In the genomic region with DNA sequence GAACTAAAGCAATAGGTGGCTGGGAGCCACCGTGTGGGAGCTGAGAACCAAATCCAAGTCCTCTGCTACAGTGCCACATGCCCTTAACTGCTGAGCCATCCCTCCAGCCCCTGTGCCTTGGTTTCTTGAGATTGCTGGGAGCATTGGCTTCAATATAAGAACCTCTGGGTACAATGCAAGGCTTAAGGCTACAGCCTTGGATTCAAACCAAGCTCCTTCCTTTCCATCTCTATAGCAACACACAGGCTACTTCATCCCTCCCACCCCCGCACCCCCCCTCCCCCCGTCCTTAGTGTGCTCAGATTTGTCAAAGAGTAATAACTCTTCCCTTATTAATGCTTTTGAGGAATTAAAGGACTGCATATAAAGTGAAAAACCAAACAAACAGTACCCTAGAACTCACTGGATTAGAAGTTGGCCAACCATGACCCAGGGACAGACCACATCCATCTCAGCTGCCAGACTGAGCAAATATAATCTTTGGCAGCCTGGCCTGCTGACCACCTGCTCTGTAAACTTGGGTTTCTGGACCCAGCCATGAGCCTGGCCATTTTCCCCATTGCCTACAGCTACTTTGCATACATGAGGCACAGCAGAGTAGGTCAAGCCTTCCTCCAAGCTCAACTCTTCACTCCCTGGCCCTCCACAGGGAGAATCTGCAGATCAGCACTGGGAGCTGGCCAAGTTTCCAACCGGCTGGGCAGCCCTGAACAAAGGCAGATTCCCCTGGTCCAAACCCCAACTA, we compare ENCODE assay signal across 9 mouse cellular contexts.
DNase-seq lines count a peak whose midpoint lies in the region; ATAC-seq and TF ChIP-seq lines count a peak whose summit lies in the region.
"Had no signal": no experiment of that assay in that cellular context is flagged by ENCODE, and none has a peak within 500 bp of the region (broad histone marks: within the 10 kb centered on the region; RNA-seq: fewer than 3 reads in every experiment).

No protein-coding gene starts in this region.

- H3K4me2 ChIP-seq in liver, postnatal 0 days (ENCODE audit: low read depth, low read length): no peak overlapping the region
- no peak overlapping the region for H3K4me2 ChIP-seq in kidney, embryonic 16.5 days (replicated peaks; ENCODE audit: low read depth, low read length)
- H3K4me2 ChIP-seq: lung, embryonic 15.5 days had no signal

- H3K27me3 ChIP-seq in liver, postnatal 0 days (ENCODE audit: insufficient read depth, low read length): no peaks in the 10 kb centered on the region
- peaks cover 39% of the 10 kb centered on the region for H3K27me3 ChIP-seq in Patski
- H3K27me3 ChIP-seq in kidney, embryonic 16.5 days (ENCODE audit: insufficient read depth, low read length): 0 out of 2 replicates have a peak, but pooled peaks cover 3% of the 10 kb centered on the region
- H3K27me3 ChIP-seq: lung, embryonic 15.5 days had no signal

- H3K36me3 ChIP-seq in liver, postnatal 0 days (replicated peaks; ENCODE audit: insufficient read depth, low read length): no peaks in the 10 kb centered on the region
- H3K36me3 ChIP-seq in kidney, embryonic 16.5 days (ENCODE audit: insufficient read depth, low read length): no peaks in the 10 kb centered on the region
- H3K36me3 ChIP-seq: lung, embryonic 15.5 days had no signal

- no peak overlapping the region for H3K9ac ChIP-seq in liver, postnatal 0 days (replicated peaks)
- no peak overlapping the region for H3K9ac ChIP-seq in kidney, embryonic 16.5 days (replicated peaks; ENCODE audit: low read length)
- H3K9ac ChIP-seq: lung, embryonic 15.5 days had no signal

- 57% methylated on average over 4 of the region's 4 CpGs for WGBS in liver, postnatal 0 days (ENCODE audit: insufficient replicate concordance)
- 31% methylated on average over 4 of the region's 4 CpGs for WGBS in kidney, embryonic 16.5 days

- CTCF ChIA-PET in Patski (lab: Charles Lee): no interaction called here

- TF ChIP-seq EP300 in liver, postnatal 0 days (IDR thresholded peaks at IDR 0.05; ENCODE audit: low read depth): no peak

- peak; percentile 24 for DNase-seq in liver, postnatal 0 days
- DNase-seq in liver (no peak), Patski (ENCODE audit: low read depth, low spot score) (no peak)
- DNase-seq in Muller cell, postnatal 12 days (ENCODE audit: inconsistent ontology term): peak; percentile 90
- DNase-seq in thymus, postnatal 10 days (ENCODE audit: low spot score in 2 of 2): no peak
- DNase-seq in adrenal gland, adult 2 months: no peak

- 0 out of 2 replicates have a peak, but pooled peaks have one; percentile 19 for ATAC-seq in liver, postnatal 0 days
- peak; percentile 18 for ATAC-seq in Patski
- ATAC-seq in kidney, embryonic 16.5 days (ENCODE audit: low FRiP score, low TSS enrichment): peak; percentile 40; the same call in 1 of the 2 replicates
- ATAC-seq in activated CD4-positive, CD25-positive, alpha-beta regulatory T cell, adult 4 months: no peak

- H3K4me3 ChIP-seq in liver, postnatal 0 days (ENCODE audit: low read depth, low read length): no peak overlapping the region
- no peak overlapping the region for H3K4me3 ChIP-seq in kidney, embryonic 16.5 days (ENCODE audit: low read length)
- H3K4me3 ChIP-seq: lung, embryonic 15.5 days had no signal

- no peaks in the 10 kb centered on the region; the same call in 1 of the 2 replicates for H3K9me3 ChIP-seq in liver, postnatal 0 days (ENCODE audit: low read length)
- no peaks in the 10 kb centered on the region for H3K9me3 ChIP-seq in kidney, embryonic 16.5 days (ENCODE audit: low read length)
- H3K9me3 ChIP-seq: lung, embryonic 15.5 days had no signal

- no peak overlapping the region for H3K27ac ChIP-seq in liver, postnatal 0 days (ENCODE audit: low read depth)
- H3K27ac ChIP-seq in kidney, embryonic 16.5 days (ENCODE audit: low read length): no peak overlapping the region
- H3K27ac ChIP-seq: lung, embryonic 15.5 days had no signal

- POLR2A ChIA-PET in Patski (lab: Charles Lee): no interaction called here

- in situ Hi-C loops in Patski (cut with MboI; ENCODE audit: low pct_unique_long_range_greater_than_20kb): no loop called here

- H3K4me1 ChIP-seq in liver, postnatal 0 days (ENCODE audit: insufficient read depth): peaks cover 13% of the 10 kb centered on the region
- peaks cover 28% of the 10 kb centered on the region for H3K4me1 ChIP-seq in kidney, embryonic 16.5 days (ENCODE audit: insufficient read depth, low read length)

- no peak for TF ChIP-seq CTCF in liver, postnatal 0 days (IDR thresholded peaks at IDR 0.05; ENCODE audit: low read depth)
- no peak for TF ChIP-seq CTCF in Patski (IDR thresholded peaks at IDR 0.05)

Comparison
In these comparisons a context has a peak if more than half of its experiments do, and no peak if none do; other contexts are left out.
1. DNase-seq: peak in liver, postnatal 0 days (single experiment) and Muller cell, postnatal 12 days (single experiment); none in liver (single experiment), Patski (single experiment), thymus, postnatal 10 days (0 of 2) and adrenal gland, adult 2 months (single experiment).